Mouse (Mus musculus) erythroblast, embryonic 14.5 days (primary cell): ENCODE results near the gene Mpzl3. TPM values are rescaled to one million over a fixed set of nuclear protein-coding genes. Genes with fewer than 3 reads are reported as not detected.

ENCODE experiments used
- H3K27me3 ChIP-seq: 2 replicates; pipeline ENCODE4 v1.6.1; 2012; ENCODE audit warnings: inconsistent platforms; ENCODE audit not compliant: control insufficient read depth
- H3K36me3 ChIP-seq: 2 replicates; pipeline ENCODE4 v1.6.1; 2012; ENCODE audit warnings: mild to moderate bottlenecking, inconsistent platforms; ENCODE audit not compliant: control insufficient read depth
- H3K4me1 ChIP-seq: 2 replicates; pipeline ENCODE4 v1.6.1; 2012; ENCODE audit warnings: inconsistent platforms; ENCODE audit not compliant: control insufficient read depth
- H3K4me3 ChIP-seq: replicated peaks from 2 replicates; pipeline ENCODE3; 2012; ENCODE audit warnings: moderate library complexity, mild to moderate bottlenecking, inconsistent platforms
- H3K9me3 ChIP-seq: 2 replicates; pipeline ENCODE4 v1.6.1; 2012; ENCODE audit warnings: low read length, inconsistent platforms, mixed read lengths; ENCODE audit not compliant: control insufficient read depth
- GATA1 ChIP-seq: IDR thresholded peaks from 2 replicates; pipeline ENCODE4 v1.6.1; 2012; ENCODE audit warnings: low read length, inconsistent platforms, mixed read lengths
- TAL1 ChIP-seq: IDR thresholded peaks from 3 replicates; pipeline ENCODE4 v1.6.1; 2012; ENCODE audit warnings: low read length, inconsistent platforms, mixed read lengths
- polyA plus RNA-seq: library from polyadenylated mRNA; stranded (reverse); fragments of >175 nt; gene quantifications from 2 replicates; pipeline ENCODE4 v1.2.3, GENCODE M21; 2012

Mpzl3 gene
- polyA plus RNA-seq, 1 experiment = not detected

- H3K36me3 ChIP-seq = no peaks in the 10 kb centered on the region
- H3K9me3 ChIP-seq = no peaks in the 10 kb centered on the region
- no peak for TF ChIP-seq GATA1
- no peak for TF ChIP-seq TAL1
- H3K27me3 ChIP-seq = peaks cover 13% of the 10 kb centered on the region
- no peaks in the 10 kb centered on the region for H3K4me1 ChIP-seq
- no peak overlapping the region for H3K4me3 ChIP-seq
These were observed 65.6 kb downstream of the Mpzl3 start for GRCm38 (mm10) chr9:45120567-45120966.

GRCm38 (mm10) chr9:45121001-45121400 lies 66.0 kb downstream of the Mpzl3 start:
- H3K4me1 ChIP-seq = no peaks in the 10 kb centered on the region
- H3K36me3 ChIP-seq = no peaks in the 10 kb centered on the region
- TF ChIP-seq TAL1 = no peak
- TF ChIP-seq GATA1 = no peak
- H3K4me3 ChIP-seq = no peak overlapping the region
- no peaks in the 10 kb centered on the region for H3K9me3 ChIP-seq
- peaks cover 9% of the 10 kb centered on the region for H3K27me3 ChIP-seq

- no peak overlapping the region for H3K4me3 ChIP-seq
- H3K9me3 ChIP-seq = no peaks in the 10 kb centered on the region
- TF ChIP-seq GATA1 (no peak), TAL1 (no peak)
- H3K27me3 ChIP-seq = peaks cover 3% of the 10 kb centered on the region; the same call in 1 of the 2 replicates
- no peaks in the 10 kb centered on the region for H3K36me3 ChIP-seq
- H3K4me1 ChIP-seq = no peaks in the 10 kb centered on the region
These were observed 66.8 kb downstream of the Mpzl3 start for GRCm38 (mm10) chr9:45121769-45122168.

DNA sequence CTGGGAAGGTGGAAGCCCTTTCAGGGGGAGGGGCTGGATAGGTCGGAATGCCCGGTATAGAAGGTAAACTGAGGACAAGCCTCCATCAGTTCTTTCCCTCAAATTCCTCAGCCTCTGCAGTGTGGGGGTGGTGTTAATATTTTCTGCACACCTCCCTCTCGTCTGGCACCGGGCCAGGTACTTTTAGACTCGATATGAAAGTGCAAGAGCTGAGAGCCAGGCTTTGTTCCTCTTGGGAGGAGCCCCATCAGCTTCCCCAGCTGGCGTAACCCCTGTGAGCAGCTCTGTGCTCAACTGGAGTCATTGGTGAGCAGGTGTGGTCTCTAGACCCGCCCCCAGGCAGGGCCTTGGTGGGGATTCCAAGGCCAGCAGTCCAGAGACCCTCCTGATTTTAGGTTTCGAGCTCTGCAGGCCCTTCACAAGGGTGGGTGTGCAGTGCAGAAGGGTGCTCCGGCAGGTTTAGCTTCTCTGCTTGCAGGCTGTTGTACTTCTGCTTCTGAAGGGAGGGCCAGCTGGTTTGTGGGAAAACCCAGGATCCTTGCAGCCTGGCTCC lies 67.3 kb downstream of the Mpzl3 start:
- no peak overlapping the region for H3K4me3 ChIP-seq
- TF ChIP-seq GATA1 = no peak
- no peak for TF ChIP-seq TAL1
- H3K36me3 ChIP-seq = no peaks in the 10 kb centered on the region
- H3K27me3 ChIP-seq = peaks cover 3% of the 10 kb centered on the region; the same call in 1 of the 2 replicates
- H3K4me1 ChIP-seq = no peaks in the 10 kb centered on the region
- H3K9me3 ChIP-seq = no peaks in the 10 kb centered on the region

GRCm38 (mm10) chr9:45125211-45125610 lies 70.2 kb downstream of the Mpzl3 start:
- TF ChIP-seq GATA1 (no peak), TAL1 (no peak)
- H3K9me3 ChIP-seq = no peaks in the 10 kb centered on the region
- H3K27me3 ChIP-seq = no peaks in the 10 kb centered on the region
- no peaks in the 10 kb centered on the region for H3K4me1 ChIP-seq
- H3K36me3 ChIP-seq = no peaks in the 10 kb centered on the region
- H3K4me3 ChIP-seq = no peak overlapping the region

- Histone ChIP-seq H3K4me1 (no peaks in the 10 kb centered on the region), H3K4me3 (no peak overlapping the region), H3K36me3 (no peaks in the 10 kb centered on the region), H3K27me3 (no peaks in the 10 kb centered on the region), H3K9me3 (no peaks in the 10 kb centered on the region)
- no peak for TF ChIP-seq TAL1
- TF ChIP-seq GATA1 = no peak
These were observed 72.0 kb downstream of the Mpzl3 start for GRCm38 (mm10) chr9:45126941-45127340.

Other genes starting within 250 kb of the Mpzl3 start
- 0.29 and 0.38 TPM in 2 replicates for gene Kmt2a, start 173.9 kb upstream of the Mpzl3 start, polyA plus RNA-seq
- 7.2 and 8.5 TPM in 2 replicates for gene Atp5l, start 134.4 kb upstream of the Mpzl3 start, polyA plus RNA-seq
- 0.21 and 0.31 TPM in 2 replicates for gene Ube4a, start 89.6 kb upstream of the Mpzl3 start, polyA plus RNA-seq
- gene Cd3g, start 74.8 kb upstream of the Mpzl3 start, polyA plus RNA-seq = not detected in 2 replicates
- not detected in 2 replicates for gene Cd3d, start 73.4 kb upstream of the Mpzl3 start, polyA plus RNA-seq
- 0.02 TPM in 1 of 2 replicates, not detected in the other for gene Cd3e, start 45.6 kb upstream of the Mpzl3 start, polyA plus RNA-seq
- not detected in 2 replicates for gene Mpzl2, start 15.4 kb upstream of the Mpzl3 start, polyA plus RNA-seq
- 0.03 TPM in 1 of 2 replicates, not detected in the other for gene Jaml, start 24.0 kb downstream of the Mpzl3 start, polyA plus RNA-seq
- gene Scn2b, start 62.6 kb downstream of the Mpzl3 start, polyA plus RNA-seq = not detected in 2 replicates
- not detected in 2 replicates for gene Scn4b, start 83.2 kb downstream of the Mpzl3 start, polyA plus RNA-seq
- gene BC049352, start 126.8 kb downstream of the Mpzl3 start, polyA plus RNA-seq = not detected in 2 replicates
- gene Tmprss4, start 148.9 kb downstream of the Mpzl3 start, polyA plus RNA-seq = not detected in 2 replicates
- gene Il10ra, start 214.0 kb downstream of the Mpzl3 start, polyA plus RNA-seq = 0.01 TPM in 1 of 2 replicates, not detected in the other